Mouse (Mus musculus): ENCODE measurements around the gene Trip10. TPM values are rescaled to one million over a fixed set of nuclear protein-coding genes. Genes with fewer than 3 reads are reported as not detected.

Gene Trip10
- polyA plus RNA-seq, 1 experiment from 2014 or later = 32.3 TPM

DNA sequence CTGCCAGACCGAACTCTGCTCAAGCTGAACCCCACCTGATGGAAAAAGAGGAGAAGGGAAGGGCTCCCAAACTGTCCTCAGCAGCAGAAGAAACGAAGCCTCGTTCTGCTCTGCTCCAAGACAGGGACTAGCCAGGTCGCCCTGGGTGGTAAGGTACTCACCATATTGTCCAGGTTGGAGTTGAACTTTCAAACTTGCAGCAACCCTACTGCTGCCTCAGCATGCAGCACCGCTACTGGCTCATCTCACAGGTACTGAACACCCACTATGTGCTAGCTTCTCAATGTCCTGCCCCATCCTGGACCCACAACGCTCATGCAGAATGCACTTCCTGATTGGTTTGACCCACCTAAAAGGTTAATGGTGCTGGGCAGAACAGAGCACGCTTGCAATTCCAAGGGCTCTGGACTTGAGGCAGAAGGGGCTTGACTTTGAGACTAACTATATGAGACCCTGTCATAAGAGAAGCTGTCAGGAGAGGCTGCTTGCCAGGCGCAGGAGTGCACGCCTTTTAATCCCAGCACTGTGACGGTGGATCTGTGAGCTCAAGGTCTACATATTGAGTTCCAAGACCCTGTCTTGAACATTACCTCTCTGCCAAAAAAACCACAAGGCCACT, 3.8 kb upstream of the Trip10 start:
- Histone ChIP-seq H3K36me3 (ENCODE audit: control insufficient read depth, insufficient read depth, low read length) (peaks cover 17% of the 10 kb centered on the region), H3K27ac (replicated peaks; ENCODE audit: low read depth, low read length) (no peak overlapping the region), H3K9me3 (ENCODE audit: control insufficient read depth, low read length) (0 out of 2 replicates have a peak, but pooled peaks cover 5% of the 10 kb centered on the region), H3K27me3 (replicated peaks; ENCODE audit: control insufficient read depth, insufficient read depth, low read length) (no peaks in the 10 kb centered on the region), H3K4me1 (ENCODE audit: control insufficient read depth, insufficient read depth, low read length) (peaks cover 11% of the 10 kb centered on the region), H3K4me3 (ENCODE audit: low read depth, low read length) (no peak overlapping the region), H3K9ac (ENCODE audit: low read depth, low read length) (no peak overlapping the region), H3K4me2 (ENCODE audit: low read depth, low read length) (no peak overlapping the region)
- no peak for DNase-seq (ENCODE audit: low spot score)
- 92% methylated on average over 10 of the region's 10 CpGs for WGBS
- ATAC-seq (ENCODE audit: low read depth) = no peak

DNA sequence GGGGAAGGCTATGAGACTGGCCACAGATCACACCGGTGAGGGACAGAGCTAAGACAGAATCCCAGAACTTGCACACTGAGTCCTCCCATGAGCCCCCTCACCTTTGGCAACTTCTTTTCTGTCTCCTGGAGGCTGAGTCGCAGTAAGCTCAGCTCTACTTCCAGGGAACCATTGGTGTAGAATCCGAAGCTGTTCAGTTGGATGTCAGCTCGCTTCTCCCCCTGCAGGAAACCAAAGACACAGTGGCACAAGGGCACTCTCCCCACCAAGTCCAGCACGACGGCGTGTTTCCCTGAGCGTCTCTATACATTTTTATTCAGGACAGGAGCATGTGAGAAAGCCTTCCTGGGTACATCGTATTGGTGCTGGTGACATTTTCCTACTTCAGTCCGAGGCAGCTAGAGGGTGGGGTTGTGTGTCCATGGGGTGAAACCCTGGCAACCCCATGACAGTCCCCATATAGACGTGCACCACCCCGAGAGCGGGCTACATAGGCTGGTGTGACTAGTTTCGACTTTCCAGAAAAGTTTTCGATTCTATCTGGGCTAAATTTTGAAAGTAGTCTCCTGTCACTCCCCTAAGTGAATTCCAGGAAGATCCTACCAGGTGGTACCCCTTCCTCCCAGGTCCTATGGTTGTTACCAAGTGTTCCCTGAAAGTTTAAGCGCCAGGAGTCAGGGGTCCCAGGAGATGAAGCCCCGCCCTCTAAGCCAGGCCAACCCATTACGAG, 2.4 kb upstream of the Trip10 start:
- peaks cover 11% of the 10 kb centered on the region for H3K36me3 ChIP-seq (ENCODE audit: control insufficient read depth, insufficient read depth, low read length)
- peaks cover 11% of the 10 kb centered on the region for H3K4me1 ChIP-seq (ENCODE audit: control insufficient read depth, insufficient read depth, low read length)
- peak overlapping the region; percentile 81 for H3K4me2 ChIP-seq (ENCODE audit: low read depth, low read length)
- H3K4me3 ChIP-seq (ENCODE audit: low read depth, low read length) = peak overlapping the region; percentile 59
- 5% methylated on average over 18 of the region's 18 CpGs for WGBS
- ATAC-seq (ENCODE audit: low read depth) (no peak), DNase-seq (ENCODE audit: low spot score) (peak; percentile 27)
- peak overlapping the region; percentile 95 for H3K27ac ChIP-seq (replicated peaks; ENCODE audit: low read depth, low read length)
- peak overlapping the region; percentile 78 for H3K9ac ChIP-seq (ENCODE audit: low read depth, low read length)
- 0 out of 2 replicates have a peak, but pooled peaks cover under 1% of the 10 kb centered on the region for H3K9me3 ChIP-seq (ENCODE audit: control insufficient read depth, low read length)
- no peaks in the 10 kb centered on the region for H3K27me3 ChIP-seq (replicated peaks; ENCODE audit: control insufficient read depth, insufficient read depth, low read length)

DNA sequence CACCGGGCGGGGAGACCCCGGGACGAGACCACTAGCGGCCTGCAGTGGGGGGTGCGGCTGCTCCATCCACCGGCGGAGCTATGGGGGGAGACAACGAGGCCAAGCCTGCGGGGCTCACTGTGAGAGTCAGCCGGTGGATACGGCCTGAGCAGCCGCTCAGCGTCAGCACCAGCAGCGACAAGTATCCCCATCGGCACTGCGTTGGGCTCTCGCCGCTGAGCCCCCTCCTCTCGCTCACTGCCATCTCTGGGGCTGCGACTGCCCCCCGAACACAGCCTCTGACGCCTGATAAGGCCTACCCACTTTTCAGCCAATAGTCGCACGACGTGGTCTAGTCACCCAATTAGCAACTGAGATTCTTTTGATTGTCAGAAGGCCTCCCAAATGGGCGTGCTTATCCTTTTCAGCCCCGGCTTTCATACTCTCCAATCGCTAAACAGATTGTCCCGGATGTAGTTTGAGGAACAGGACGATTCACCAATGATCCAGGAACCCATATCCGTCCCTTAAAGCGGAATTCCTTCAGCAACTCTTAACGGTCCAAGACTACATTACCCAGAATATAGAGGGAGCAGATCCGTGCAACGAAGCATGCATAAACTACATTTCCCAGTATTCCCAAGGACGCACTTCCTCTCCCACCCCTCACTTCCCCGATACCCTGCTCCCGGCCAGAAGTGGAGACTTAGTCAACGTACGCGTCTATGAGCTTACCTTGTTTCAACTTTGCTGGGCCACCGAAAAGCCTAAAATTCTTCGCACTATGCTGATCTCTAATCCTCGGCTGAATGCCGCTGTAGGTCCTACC, 1.7 kb upstream of the Trip10 start:
- no peaks in the 10 kb centered on the region for H3K9me3 ChIP-seq (ENCODE audit: control insufficient read depth, low read length)
- peak; percentile 95 for ATAC-seq (ENCODE audit: low read depth)
- H3K4me1 ChIP-seq (ENCODE audit: control insufficient read depth, insufficient read depth, low read length) = peaks cover 11% of the 10 kb centered on the region
- H3K27ac ChIP-seq (replicated peaks; ENCODE audit: low read depth, low read length) = peak overlapping the region; percentile 95
- peak; percentile 100 for DNase-seq (ENCODE audit: low spot score)
- H3K36me3 ChIP-seq (ENCODE audit: control insufficient read depth, insufficient read depth, low read length) = peaks cover 5% of the 10 kb centered on the region; the same call in 1 of the 2 replicates
- H3K9ac ChIP-seq (ENCODE audit: low read depth, low read length) = peak overlapping the region; percentile 78
- under 1% methylated on average over 46 of the region's 46 CpGs for WGBS
- no peaks in the 10 kb centered on the region for H3K27me3 ChIP-seq (replicated peaks; ENCODE audit: control insufficient read depth, insufficient read depth, low read length)
- H3K4me3 ChIP-seq (ENCODE audit: low read depth, low read length) = peak overlapping the region; percentile 64
- peak overlapping the region; percentile 81 for H3K4me2 ChIP-seq (ENCODE audit: low read depth, low read length)

DNA sequence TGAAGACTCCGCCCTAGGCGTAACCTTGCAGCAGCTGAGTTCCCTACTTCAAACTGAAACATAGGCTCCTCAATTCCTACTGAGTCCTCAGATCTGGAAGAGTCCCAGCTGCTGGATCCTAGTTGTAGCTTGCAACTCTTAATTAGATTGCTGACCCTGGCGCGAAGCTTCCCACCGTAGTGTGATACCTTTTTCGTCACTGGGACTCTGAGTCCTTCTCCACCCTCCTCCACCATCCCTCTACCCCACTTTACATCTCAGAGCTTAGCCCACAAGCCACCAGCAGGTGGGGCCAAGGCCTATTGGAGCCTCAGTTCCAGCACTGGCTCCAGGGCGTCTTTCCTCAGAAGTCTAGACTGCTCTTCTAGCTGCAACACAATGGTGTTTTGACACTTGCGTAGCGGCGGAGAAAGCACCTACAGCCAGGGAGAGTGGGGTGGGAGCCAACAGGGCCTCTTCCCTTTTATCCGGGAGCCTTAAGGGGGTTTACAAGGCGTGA, 1.0 kb upstream of the Trip10 start, which contains the start of gene Gpr108:
Gene Gpr108 (minus strand): TSS at position 246 of the 499 bp plus-strand sequence.
- peak; percentile 61 for ATAC-seq (ENCODE audit: low read depth)
- H3K36me3 ChIP-seq (ENCODE audit: control insufficient read depth, insufficient read depth, low read length) = 0 out of 2 replicates have a peak, but pooled peaks cover under 1% of the 10 kb centered on the region
- H3K4me1 ChIP-seq (ENCODE audit: control insufficient read depth, insufficient read depth, low read length) = peaks cover 11% of the 10 kb centered on the region
- WGBS = 0% methylated on average over 12 of the region's 12 CpGs
- H3K27ac ChIP-seq (replicated peaks; ENCODE audit: low read depth, low read length) = peak within 1 kb of the TSS; percentile 95
- peak; percentile 96 for DNase-seq (ENCODE audit: low spot score)
- peak within 1 kb of the TSS; percentile 78 for H3K9ac ChIP-seq (ENCODE audit: low read depth, low read length)
- H3K4me3 ChIP-seq (ENCODE audit: low read depth, low read length) = peak within 1 kb of the TSS; percentile 64
- no peaks in the 10 kb centered on the region for H3K27me3 ChIP-seq (replicated peaks; ENCODE audit: control insufficient read depth, insufficient read depth, low read length)
- peak within 1 kb of the TSS; percentile 81 for H3K4me2 ChIP-seq (ENCODE audit: low read depth, low read length)
- no peaks in the 10 kb centered on the region for H3K9me3 ChIP-seq (ENCODE audit: control insufficient read depth, low read length)

DNA sequence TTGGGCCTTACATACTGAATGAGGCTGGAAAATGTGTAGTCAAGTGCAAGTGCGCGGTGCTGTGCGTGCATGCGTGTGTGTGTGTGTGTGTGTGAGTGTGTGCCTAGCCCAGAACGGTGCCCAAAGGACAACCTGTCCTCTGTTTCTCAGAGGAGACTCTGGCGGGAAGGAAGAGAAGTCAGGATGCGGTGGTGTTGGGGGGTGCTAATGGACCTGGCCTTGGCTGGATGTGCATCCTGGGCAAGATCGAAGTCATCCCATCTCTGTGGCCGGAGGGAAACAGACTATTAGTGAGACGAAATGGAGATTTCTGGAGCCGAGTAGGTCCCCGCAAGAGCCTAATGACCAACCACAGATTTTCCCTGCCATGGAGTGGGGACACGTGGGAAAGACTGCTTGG, 484 bp upstream of the Trip10 start:
- 7% methylated on average over 13 of the region's 13 CpGs for WGBS
- Histone ChIP-seq H3K9me3 (ENCODE audit: control insufficient read depth, low read length) (no peaks in the 10 kb centered on the region), H3K9ac (ENCODE audit: low read depth, low read length) (peak overlapping the region; percentile 45), H3K27me3 (replicated peaks; ENCODE audit: control insufficient read depth, insufficient read depth, low read length) (no peaks in the 10 kb centered on the region), H3K4me2 (ENCODE audit: low read depth, low read length) (peak overlapping the region; percentile 76), H3K4me3 (ENCODE audit: low read depth, low read length) (peak overlapping the region; percentile 64), H3K36me3 (ENCODE audit: control insufficient read depth, insufficient read depth, low read length) (peaks cover 6% of the 10 kb centered on the region; the same call in 1 of the 2 replicates), H3K27ac (replicated peaks; ENCODE audit: low read depth, low read length) (peak overlapping the region; percentile 88), H3K4me1 (ENCODE audit: control insufficient read depth, insufficient read depth, low read length) (peaks cover 11% of the 10 kb centered on the region)
- no peak for DNase-seq (ENCODE audit: low spot score)
- no peak for ATAC-seq (ENCODE audit: low read depth)

DNA sequence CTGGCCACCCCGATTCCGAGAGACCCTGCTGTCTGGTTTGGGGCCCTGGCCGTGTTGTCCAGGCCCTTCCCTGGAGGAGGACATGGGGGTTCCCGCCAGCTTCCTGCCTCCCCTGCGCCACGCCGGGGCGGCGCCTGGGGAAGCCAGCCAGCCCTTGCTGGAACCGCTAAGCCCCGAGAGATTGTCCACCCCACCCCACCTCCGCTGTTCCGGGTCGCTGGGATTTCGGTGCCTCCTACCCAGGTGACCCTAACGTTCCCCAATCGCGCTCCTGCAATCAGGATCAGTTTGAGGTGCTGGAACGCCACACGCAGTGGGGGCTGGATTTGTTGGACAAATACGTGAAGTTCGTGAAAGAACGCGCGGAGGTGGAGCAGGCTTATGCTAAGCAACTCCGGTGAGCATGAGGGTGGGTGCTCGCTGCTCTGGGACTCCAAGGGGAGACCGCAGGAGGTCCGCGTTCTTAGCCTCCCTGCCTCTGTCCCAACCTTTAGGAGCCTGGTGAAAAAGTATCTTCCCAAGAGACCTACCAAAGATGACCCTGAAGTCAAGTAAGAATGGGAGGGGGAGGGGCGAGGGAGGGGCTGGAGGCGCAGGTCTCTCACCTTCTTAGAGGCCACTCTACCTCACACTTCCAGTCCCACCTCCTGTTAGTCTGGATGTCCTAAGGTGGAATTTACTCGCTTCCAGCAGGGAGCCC, 1.4 kb downstream of the Trip10 start:
- Histone ChIP-seq H3K27ac (replicated peaks; ENCODE audit: low read depth, low read length) (0 out of 2 replicates have a peak overlapping the region, but pooled peaks have one; percentile 72), H3K4me2 (ENCODE audit: low read depth, low read length) (peak overlapping the region; percentile 76), H3K4me3 (ENCODE audit: low read depth, low read length) (peak overlapping the region; percentile 64), H3K27me3 (replicated peaks; ENCODE audit: control insufficient read depth, insufficient read depth, low read length) (no peaks in the 10 kb centered on the region), H3K36me3 (ENCODE audit: control insufficient read depth, insufficient read depth, low read length) (peaks cover 24% of the 10 kb centered on the region), H3K4me1 (ENCODE audit: control insufficient read depth, insufficient read depth, low read length) (peaks cover 11% of the 10 kb centered on the region), H3K9ac (ENCODE audit: low read depth, low read length) (peak overlapping the region; percentile 70), H3K9me3 (ENCODE audit: control insufficient read depth, low read length) (no peaks in the 10 kb centered on the region)
- DNase-seq (ENCODE audit: low spot score) = peak; percentile 66
- 3% methylated on average over 28 of the region's 33 CpGs for WGBS
- ATAC-seq (ENCODE audit: low read depth) = no peak

DNA sequence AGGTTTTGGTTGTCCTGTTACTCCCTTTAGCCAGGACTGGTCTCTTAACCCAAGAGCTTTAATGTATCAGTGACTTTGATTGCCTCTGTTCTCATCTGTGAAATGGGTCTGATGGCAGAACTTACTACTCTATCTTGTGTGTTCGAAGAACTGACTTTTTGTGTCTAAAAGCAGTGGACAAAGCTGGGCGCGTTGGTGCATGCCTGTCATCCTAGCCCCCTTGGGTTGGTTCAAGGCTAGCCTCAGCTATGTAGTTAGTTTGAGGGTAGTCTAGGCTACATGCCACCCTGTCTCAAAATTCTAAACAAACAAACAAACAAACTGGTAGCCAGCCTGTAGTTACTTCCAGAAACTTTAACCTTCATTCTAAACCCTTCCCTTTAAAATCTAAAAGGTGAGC, 2.2 kb downstream of the Trip10 start:
- no peak for DNase-seq (ENCODE audit: low spot score)
- 0 out of 2 replicates have a peak overlapping the region, but pooled peaks have one; percentile 76 for H3K4me2 ChIP-seq (ENCODE audit: low read depth, low read length)
- 97% methylated on average over 3 of the region's 3 CpGs for WGBS

DNA sequence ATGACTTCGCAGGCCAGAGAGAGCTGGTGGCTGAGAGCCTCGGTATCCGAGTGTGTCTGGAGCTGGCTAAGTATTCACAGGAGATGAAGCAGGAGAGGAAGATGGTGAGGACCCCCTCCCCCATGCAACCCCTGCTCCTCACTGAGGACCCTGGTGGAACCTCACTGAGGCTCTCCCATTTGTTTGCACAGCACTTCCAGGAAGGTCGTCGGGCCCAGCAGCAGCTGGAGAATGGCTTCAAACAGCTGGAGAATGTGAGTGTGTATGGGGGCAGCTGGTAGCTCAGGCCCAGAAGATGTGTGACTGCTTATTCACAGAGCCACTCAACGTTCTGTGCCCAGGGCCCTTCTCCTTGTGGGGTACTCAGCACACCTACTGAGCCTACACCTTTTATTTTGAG, 4.1 kb downstream of the Trip10 start:
- 70% methylated on average over 6 of the region's 6 CpGs for WGBS
- H3K4me1 ChIP-seq (ENCODE audit: control insufficient read depth, insufficient read depth, low read length) = peaks cover 7% of the 10 kb centered on the region
- no peaks in the 10 kb centered on the region for H3K9me3 ChIP-seq (ENCODE audit: control insufficient read depth, low read length)
- ATAC-seq (ENCODE audit: low read depth) = no peak
- H3K27me3 ChIP-seq (replicated peaks; ENCODE audit: control insufficient read depth, insufficient read depth, low read length) = no peaks in the 10 kb centered on the region
- H3K27ac ChIP-seq (replicated peaks; ENCODE audit: low read depth, low read length) = no peak overlapping the region
- no peak for DNase-seq (ENCODE audit: low spot score)
- peaks cover 48% of the 10 kb centered on the region for H3K36me3 ChIP-seq (ENCODE audit: control insufficient read depth, insufficient read depth, low read length)
- H3K4me3 ChIP-seq (ENCODE audit: low read depth, low read length) = no peak overlapping the region
- H3K4me2 ChIP-seq (ENCODE audit: low read depth, low read length) = no peak overlapping the region
- no peak overlapping the region for H3K9ac ChIP-seq (ENCODE audit: low read depth, low read length)

More for the DNA sequence above, 2.2 kb downstream of the Trip10 start:
- Histone ChIP-seq H3K9me3 (ENCODE audit: control insufficient read depth, low read length) (no peaks in the 10 kb centered on the region), H3K9ac (ENCODE audit: low read depth, low read length) (no peak overlapping the region), H3K27ac (replicated peaks; ENCODE audit: low read depth, low read length) (no peak overlapping the region), H3K4me1 (ENCODE audit: control insufficient read depth, insufficient read depth, low read length) (peaks cover 10% of the 10 kb centered on the region), H3K4me3 (ENCODE audit: low read depth, low read length) (no peak overlapping the region), H3K27me3 (replicated peaks; ENCODE audit: control insufficient read depth, insufficient read depth, low read length) (no peaks in the 10 kb centered on the region), H3K36me3 (ENCODE audit: control insufficient read depth, insufficient read depth, low read length) (peaks cover 31% of the 10 kb centered on the region)
- no peak for ATAC-seq (ENCODE audit: low read depth)
